Mouse (Mus musculus): ENCODE measurements around the gene Naa38.

Gene Naa38

GRCm38 (mm10) chr11:69373223-69373965 lies 21.9 kb upstream of the Naa38 start:
- no peak for DNase-seq

- no peak for DNase-seq
These were observed 19.6 kb upstream of the Naa38 start for GRCm38 (mm10) chr11:69375646-69376045.

GRCm38 (mm10) chr11:69377766-69378165 lies 17.5 kb upstream of the Naa38 start:
- peak; percentile 66 for DNase-seq

GRCm38 (mm10) chr11:69379600-69379999 lies 15.7 kb upstream of the Naa38 start:
- DNase-seq, result no peak

GRCm38 (mm10) chr11:69381356-69381755 lies 13.9 kb upstream of the Naa38 start:
- DNase-seq, result peak; percentile 68

- no peak for DNase-seq
These were observed 12.7 kb upstream of the Naa38 start for GRCm38 (mm10) chr11:69382478-69383105.

GRCm38 (mm10) chr11:69384979-69385378 lies 10.3 kb upstream of the Naa38 start:
- peak; percentile 73 for DNase-seq

GRCm38 (mm10) chr11:69386758-69387157 lies 8.5 kb upstream of the Naa38 start:
- DNase-seq, result no peak

GRCm38 (mm10) chr11:69388680-69389079 lies 6.6 kb upstream of the Naa38 start:
- DNase-seq, result no peak

GRCm38 (mm10) chr11:69389531-69390399 lies 5.5 kb upstream of the Naa38 start:
- DNase-seq, result peak; percentile 53

GRCm38 (mm10) chr11:69390400-69391034 lies 4.8 kb upstream of the Naa38 start:
- peak; percentile 85 for DNase-seq

- peak; percentile 42 for DNase-seq
These were observed 608 bp upstream of the Naa38 start for GRCm38 (mm10) chr11:69394591-69395167.

GRCm38 (mm10) chr11:69395634-69396373 lies 517 bp downstream of the Naa38 start:
- DNase-seq, result peak; percentile 97

GRCm38 (mm10) chr11:69396772-69397171 lies 1.5 kb downstream of the Naa38 start:
- peak; percentile 80 for DNase-seq

GRCm38 (mm10) chr11:69397581-69398057 lies 2.3 kb downstream of the Naa38 start:
- peak; percentile 54 for DNase-seq

GRCm38 (mm10) chr11:69398059-69398458 lies 2.8 kb downstream of the Naa38 start, which contains the start of gene Tmem88:
Gene Tmem88, minus strand, starts transcription at chr11:69398234.
- DNase-seq, result peak; percentile 80

GRCm38 (mm10) chr11:69398486-69399200 lies 3.4 kb downstream of the Naa38 start:
- peak; percentile 29 for DNase-seq

- peak; percentile 55 for DNase-seq
These were observed 4.2 kb downstream of the Naa38 start for GRCm38 (mm10) chr11:69399201-69400082.

GRCm38 (mm10) chr11:69400083-69400850 lies 5.0 kb downstream of the Naa38 start:
- DNase-seq, result peak; percentile 23

Measured in kidney, postnatal 10 days (tissue).